Mouse (Mus musculus) lung, postnatal 0 days (tissue): ENCODE measurements around the gene Aldh4a1.

Source experiments
- CTCF ChIP-seq: IDR thresholded peaks from 2 replicates; pipeline ENCODE4 v1.5.1; 2016; ENCODE audit warnings: antibody characterized with exemption, mild to moderate bottlenecking
- EP300 ChIP-seq: IDR thresholded peaks from 2 replicates; pipeline ENCODE4 v1.6.1; 2016; ENCODE audit warnings: antibody characterized with exemption, mild to moderate bottlenecking, control low read depth

- no peak for TF ChIP-seq CTCF
- no peak for TF ChIP-seq EP300
Observed at GRCm38 (mm10) chr4:139650907-139651306, 28.2 kb downstream of the Aldh4a1 start.
